25 mouse cellular contexts compared by ENCODE assay signal in genomic region chr3:68434897-68435296, GRCm38 (mm10).
DNase-seq lines count a peak whose midpoint lies in the region; ATAC-seq and TF ChIP-seq lines count a peak whose summit lies in the region.
"Had no signal": no experiment of that assay in that cellular context is flagged by ENCODE, and none has a peak within 500 bp of the region (broad histone marks: within the 10 kb centered on the region; RNA-seq: fewer than 3 reads in every experiment).

No protein-coding gene starts in this region.

- H3K4me2 ChIP-seq in forebrain, embryonic 11.5 days (ENCODE audit: low read depth, low read length, severe bottlenecking): no peak overlapping the region
- no peak overlapping the region for H3K4me2 ChIP-seq in forebrain, embryonic 14.5 days (ENCODE audit: low read length)
- H3K4me2 ChIP-seq in forebrain, postnatal 0 days (ENCODE audit: low read depth): no peak overlapping the region
- H3K4me2 ChIP-seq: embryonic facial prominence, embryonic 13.5 days; heart, embryonic 11.5 days; hindbrain, embryonic 12.5 days; hindbrain, embryonic 15.5 days; intestine, embryonic 15.5 days had no signal

- peak; percentile 36; the same call in 1 of the 2 replicates for ATAC-seq in forebrain, embryonic 11.5 days (replicated peaks; ENCODE audit: low FRiP score)
- ATAC-seq in forebrain, embryonic 14.5 days: peak; percentile 58
- peak; percentile 64; the same call in 1 of the 2 replicates for ATAC-seq in forebrain, postnatal 0 days
- ATAC-seq: activated CD4-positive, CD25-positive, alpha-beta regulatory T cell, adult 4 months; intestine, embryonic 15.5 days had no signal

- no peaks in the 10 kb centered on the region for H3K27me3 ChIP-seq in forebrain, embryonic 11.5 days (ENCODE audit: control insufficient read depth, insufficient read depth, low read length)
- peaks cover 24% of the 10 kb centered on the region for H3K27me3 ChIP-seq in forebrain, embryonic 10.5 days (ENCODE audit: poor library complexity, severe bottlenecking)
- no peaks in the 10 kb centered on the region for H3K27me3 ChIP-seq in forebrain, embryonic 14.5 days (replicated peaks; ENCODE audit: control insufficient read depth, insufficient read depth, low read length)
- no peaks in the 10 kb centered on the region for H3K27me3 ChIP-seq in forebrain, postnatal 0 days (ENCODE audit: insufficient read depth, low read length)
- H3K27me3 ChIP-seq: embryonic facial prominence, embryonic 13.5 days; hindbrain, embryonic 12.5 days; hindbrain, embryonic 15.5 days; intestine, embryonic 15.5 days had no signal

- WGBS in forebrain, embryonic 11.5 days: 43% methylated on average over 2 of the region's 2 CpGs
- WGBS in forebrain, embryonic 10.5 days: 65% methylated on average over 2 of the region's 2 CpGs
- 22% methylated on average over 2 of the region's 2 CpGs for WGBS in forebrain, embryonic 14.5 days
- 36% methylated on average over 2 of the region's 2 CpGs for WGBS in forebrain, postnatal 0 days

- no peak overlapping the region for H3K4me3 ChIP-seq in forebrain, embryonic 11.5 days (ENCODE audit: low read depth, low read length)
- H3K4me3 ChIP-seq in forebrain, embryonic 10.5 days: no peak overlapping the region
- H3K4me3 ChIP-seq in forebrain, embryonic 14.5 days (ENCODE audit: low read depth, low read length): no peak overlapping the region
- no peak overlapping the region for H3K4me3 ChIP-seq in forebrain, postnatal 0 days (ENCODE audit: low read depth, low read length)
- H3K4me3 ChIP-seq: embryonic facial prominence, embryonic 10.5 days; embryonic facial prominence, embryonic 13.5 days; erythroblast, embryonic 14.5 days; gastrocnemius, adult 2 months; hindbrain, embryonic 12.5 days; hindbrain, embryonic 15.5 days; intestine, embryonic 15.5 days had no signal

- H3K4me1 ChIP-seq in forebrain, embryonic 11.5 days (replicated peaks; ENCODE audit: control insufficient read depth, insufficient read depth, low read length): no peaks in the 10 kb centered on the region
- H3K4me1 ChIP-seq in forebrain, embryonic 10.5 days: peaks cover 16% of the 10 kb centered on the region
- peaks cover 9% of the 10 kb centered on the region; the same call in 1 of the 2 replicates for H3K4me1 ChIP-seq in forebrain, embryonic 14.5 days (ENCODE audit: control insufficient read depth, insufficient read depth, low read length)
- H3K4me1 ChIP-seq in forebrain, postnatal 0 days (ENCODE audit: insufficient read depth): no peaks in the 10 kb centered on the region
- H3K4me1 ChIP-seq: embryonic facial prominence, embryonic 10.5 days; embryonic facial prominence, embryonic 13.5 days; hindbrain, embryonic 12.5 days; hindbrain, embryonic 15.5 days; intestine, embryonic 15.5 days had no signal

- no peaks in the 10 kb centered on the region for H3K9me3 ChIP-seq in forebrain, embryonic 11.5 days (ENCODE audit: control insufficient read depth, low read length)
- no peaks in the 10 kb centered on the region for H3K9me3 ChIP-seq in forebrain, embryonic 10.5 days
- no peaks in the 10 kb centered on the region for H3K9me3 ChIP-seq in forebrain, embryonic 14.5 days (replicated peaks; ENCODE audit: control insufficient read depth, low read length)
- H3K9me3 ChIP-seq in forebrain, postnatal 0 days (ENCODE audit: low read length): no peaks in the 10 kb centered on the region
- H3K9me3 ChIP-seq: embryonic facial prominence, embryonic 10.5 days; embryonic facial prominence, embryonic 13.5 days; hindbrain, embryonic 12.5 days; hindbrain, embryonic 15.5 days; intestine, embryonic 15.5 days had no signal

- H3K27ac ChIP-seq in forebrain, embryonic 11.5 days (ENCODE audit: low read depth, low read length): no peak overlapping the region
- no peak overlapping the region for H3K27ac ChIP-seq in forebrain, embryonic 10.5 days
- no peak overlapping the region for H3K27ac ChIP-seq in forebrain, embryonic 14.5 days (ENCODE audit: low read depth, low read length)
- H3K27ac ChIP-seq in forebrain, postnatal 0 days (ENCODE audit: low read depth, low read length): no peak overlapping the region
- H3K27ac ChIP-seq: embryonic facial prominence, embryonic 10.5 days; embryonic facial prominence, embryonic 13.5 days; gastrocnemius, adult 2 months; hindbrain, embryonic 12.5 days; hindbrain, embryonic 15.5 days; intestine, embryonic 15.5 days had no signal

- no peaks in the 10 kb centered on the region for H3K36me3 ChIP-seq in forebrain, embryonic 11.5 days (ENCODE audit: control insufficient read depth, insufficient read depth, low read length)
- H3K36me3 ChIP-seq in forebrain, embryonic 10.5 days (replicated peaks): no peaks in the 10 kb centered on the region
- H3K36me3 ChIP-seq in forebrain, embryonic 14.5 days (ENCODE audit: control insufficient read depth, insufficient read depth, low read length): no peaks in the 10 kb centered on the region
- no peaks in the 10 kb centered on the region for H3K36me3 ChIP-seq in forebrain, postnatal 0 days (ENCODE audit: insufficient read depth)
- H3K36me3 ChIP-seq: embryonic facial prominence, embryonic 10.5 days; embryonic facial prominence, embryonic 13.5 days; hindbrain, embryonic 12.5 days; hindbrain, embryonic 15.5 days; intestine, embryonic 15.5 days had no signal

- TF ChIP-seq CTCF in forebrain, postnatal 0 days (IDR thresholded peaks at IDR 0.05; ENCODE audit: low read depth): no peak

- no peak overlapping the region for H3K9ac ChIP-seq in forebrain, embryonic 11.5 days (ENCODE audit: low read length)
- no peak overlapping the region for H3K9ac ChIP-seq in forebrain, embryonic 14.5 days (ENCODE audit: low read length)
- H3K9ac ChIP-seq in forebrain, postnatal 0 days: no peak overlapping the region
- H3K9ac ChIP-seq: embryonic facial prominence, embryonic 13.5 days; hindbrain, embryonic 12.5 days; hindbrain, embryonic 15.5 days; intestine, embryonic 15.5 days had no signal

- no peak for DNase-seq in forebrain, embryonic 11.5 days (ENCODE audit: low spot score)
- no peak for DNase-seq in forebrain, embryonic 10.5 days (ENCODE audit: extremely low spot score, low spot score)
- peak; percentile 61 for DNase-seq in forebrain, embryonic 14.5 days (ENCODE audit: low spot score)
- DNase-seq in forebrain, postnatal 0 days: no peak
- DNase-seq in kidney, postnatal 25 days: no peak
- no peak for DNase-seq in embryo, embryonic 10 days (ENCODE audit: low spot score)
- DNase-seq: adrenal gland, adult 8-10 months; adrenal gland, postnatal 25 days; cerebellum, adult 11 months; cerebellum, adult 2 months; cerebellum, adult 9-11 months; cerebellum, postnatal 25 days; embryo, embryonic 11 days; gastrocnemius, adult 2 months; gastrocnemius, postnatal 14 days; heart, adult 11 months; kidney, adult 11 months had no signal
